Mouse (Mus musculus) common myeloid progenitor, adult 5-6 weeks (primary cell): ENCODE measurements at regions not wholly inside any gene's neighbourhood (a gene's known extent, or its start where the extent isn't known, plus 50 kb on each side); places are given as distances from the start of the nearest gene placed in this dataset.

ENCODE experiments used
- ATAC-seq: replicated peaks from 2 replicates; pipeline ENCODE4 v1.8.0; 2016; ENCODE audit warnings: low read depth, mild to moderate bottlenecking, moderate TSS enrichment, inconsistent platforms; ENCODE audit not compliant: poor library complexity, severe bottlenecking

- no peak for ATAC-seq
Observed at GRCm38 (mm10) chr4:56506067-56506466, 233.8 kb upstream of the Gm26657 start.

GRCm38 (mm10) chr4:56492537-56493221 is 247.2 kb upstream of the Gm26657 start:
- peak; percentile 74 for ATAC-seq

GRCm38 (mm10) chr4:56489361-56489760 is 250.5 kb upstream of the Gm26657 start:
- no peak for ATAC-seq

- no peak for ATAC-seq
Observed at GRCm38 (mm10) chr4:56483708-56484107, 256.2 kb upstream of the Gm26657 start.

- no peak for ATAC-seq
Observed at GRCm38 (mm10) chr4:56456788-56457187, 283.1 kb upstream of the Gm26657 start.

GRCm38 (mm10) chr4:56421575-56421974 is 318.3 kb upstream of the Gm26657 start:
- ATAC-seq, result no peak

DNA sequence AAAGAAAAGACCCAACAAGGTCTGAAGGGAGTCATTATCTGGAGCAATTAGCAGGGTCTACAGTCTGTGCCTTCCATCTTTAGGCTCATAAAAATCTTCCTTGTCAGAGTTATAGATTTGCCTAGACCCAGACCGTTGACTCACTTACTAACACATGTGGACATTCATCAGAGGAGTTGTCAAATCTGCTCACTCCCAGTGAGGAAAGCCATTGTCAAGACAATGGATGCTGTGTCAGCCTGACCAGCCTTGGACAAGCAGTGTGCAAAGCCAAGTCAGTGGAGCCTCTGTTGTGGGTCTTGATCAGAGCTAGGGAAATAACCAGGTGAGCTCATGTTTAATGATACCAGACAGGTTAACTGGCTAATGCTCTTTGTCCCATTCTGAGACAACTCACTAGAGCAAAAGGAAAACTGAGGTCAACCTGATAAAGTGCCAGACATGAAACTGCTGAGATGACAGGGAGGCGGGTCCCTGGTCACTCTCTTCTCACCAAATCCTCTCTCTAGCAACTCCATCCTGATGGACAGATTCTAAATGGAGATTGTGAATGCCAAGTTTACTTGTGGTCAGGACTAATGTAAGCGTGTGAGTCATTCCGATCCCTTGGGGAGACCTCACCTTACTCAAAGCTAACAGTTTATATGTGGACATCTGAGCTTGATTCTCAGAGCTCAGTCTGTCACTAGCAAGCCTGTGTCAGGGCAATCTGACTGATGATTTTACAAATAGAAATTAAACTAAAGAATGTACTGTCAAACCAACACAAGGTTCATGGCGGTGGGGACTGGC is 320.6 kb upstream of the Gm26657 start:
- ATAC-seq, result no peak

GRCm38 (mm10) chr4:56411024-56411636 is 328.7 kb upstream of the Gm26657 start:
- ATAC-seq, result no peak

GRCm38 (mm10) chr4:56393793-56394192 is 346.1 kb upstream of the Gm26657 start:
- ATAC-seq, result no peak

DNA sequence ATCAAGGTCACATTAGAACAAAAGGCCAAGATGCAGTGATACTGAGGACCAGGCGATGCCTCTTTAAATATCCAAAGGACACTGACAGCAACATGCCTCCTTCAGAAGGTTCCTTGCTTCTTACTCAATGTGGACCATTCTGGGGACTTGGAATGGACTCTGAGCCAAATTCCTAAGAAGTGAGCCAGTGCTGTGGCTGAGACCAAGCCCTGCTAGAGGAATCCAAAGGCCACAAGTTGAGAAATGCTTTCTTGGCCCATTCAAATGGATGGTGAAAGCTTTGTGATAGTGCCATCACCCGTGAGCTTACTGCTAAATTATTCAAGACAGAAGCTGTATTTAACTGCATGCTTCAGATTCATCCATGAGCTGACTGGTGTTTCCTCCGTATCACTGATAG is 352.8 kb upstream of the Gm26657 start:
- no peak for ATAC-seq

DNA sequence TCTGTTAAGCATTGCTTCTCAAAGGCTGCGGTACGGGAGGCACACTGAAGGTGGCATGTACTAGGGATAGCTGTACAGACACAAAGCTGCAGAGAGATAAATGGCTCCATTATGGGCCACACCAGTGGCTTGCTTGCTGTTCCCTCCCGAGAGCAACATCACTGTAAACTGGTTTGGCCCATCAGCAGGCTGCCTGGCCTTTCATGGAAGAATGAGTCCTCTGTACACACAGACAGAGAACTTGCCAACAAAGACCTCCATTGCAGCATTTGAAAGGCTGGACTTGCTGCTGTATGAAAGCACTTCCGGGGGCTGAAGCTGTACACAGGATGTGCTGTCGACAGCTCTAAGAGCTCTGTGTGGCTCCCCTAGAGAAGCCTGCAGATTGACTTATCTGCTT is 364.1 kb upstream of the Gm26657 start:
- no peak for ATAC-seq

DNA sequence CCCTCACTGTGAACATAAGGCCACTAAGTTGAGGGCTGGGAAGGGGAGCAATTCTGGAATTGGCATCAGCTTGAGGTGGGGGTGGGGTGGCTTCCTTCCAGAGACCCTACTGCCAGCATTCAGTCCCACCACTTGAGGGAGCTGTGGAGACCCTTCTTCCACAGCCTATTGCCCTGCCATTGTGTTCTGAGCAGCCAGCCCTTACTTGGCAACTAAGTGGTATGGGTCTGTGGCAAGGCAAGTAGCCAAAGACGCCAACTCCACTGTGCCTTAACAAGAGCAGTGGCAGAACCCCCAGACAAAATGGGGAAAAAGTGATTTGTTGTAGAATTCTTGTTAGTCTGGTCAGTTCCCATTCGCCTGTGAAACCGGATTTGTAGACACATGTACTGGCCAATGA is 365.4 kb upstream of the Gm26657 start:
- no peak for ATAC-seq

- ATAC-seq, result no peak
Observed at GRCm38 (mm10) chr4:56373746-56374145, 366.1 kb upstream of the Gm26657 start.

DNA sequence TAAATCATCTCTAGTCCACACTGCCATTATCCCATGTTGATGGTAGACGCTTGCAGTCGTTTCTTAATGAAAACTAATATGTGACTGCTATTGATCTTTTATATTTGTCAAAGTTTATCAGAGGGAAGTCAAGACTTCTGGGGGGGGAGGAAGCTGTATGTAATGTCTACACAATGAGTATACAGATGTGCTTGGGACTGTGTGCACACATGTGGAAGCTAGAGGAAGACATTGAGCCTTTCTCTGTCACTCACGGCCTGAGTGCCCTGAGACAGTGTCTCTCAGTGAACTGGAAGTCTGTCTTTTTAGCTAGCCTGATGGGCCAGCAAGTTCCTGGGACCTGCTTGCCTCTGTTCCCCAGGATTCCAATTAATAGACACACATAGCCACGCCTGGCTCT is 366.7 kb upstream of the Gm26657 start:
- no peak for ATAC-seq

- ATAC-seq, result no peak
Observed at GRCm38 (mm10) chr4:56372711-56373110, 367.2 kb upstream of the Gm26657 start.

DNA sequence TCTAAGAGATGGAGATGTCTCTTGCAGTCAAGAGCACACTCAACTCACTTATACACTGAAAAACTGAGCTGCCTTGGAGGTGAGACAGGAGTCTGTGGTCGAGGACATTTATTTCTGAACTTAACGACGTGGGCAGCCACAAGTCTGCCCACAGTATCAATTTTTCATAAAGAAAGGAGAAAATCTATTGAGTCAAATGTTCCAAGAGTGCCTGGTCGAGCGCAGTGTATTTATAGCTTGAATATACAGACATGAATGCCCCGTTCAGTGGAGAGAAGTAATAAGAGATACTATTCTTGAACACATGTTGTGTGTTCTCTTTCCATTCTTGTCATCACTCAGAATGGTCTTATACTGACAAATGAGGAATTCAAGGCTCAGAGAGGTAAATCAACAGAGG is 375.3 kb upstream of the Gm26657 start:
- no peak for ATAC-seq

GRCm38 (mm10) chr4:56362121-56362520 is 377.7 kb upstream of the Gm26657 start:
- no peak for ATAC-seq

- ATAC-seq, result no peak
Observed at GRCm38 (mm10) chr4:56349216-56349615, 390.7 kb upstream of the Gm26657 start.

GRCm38 (mm10) chr4:56325156-56325555 is 414.7 kb upstream of the Gm26657 start:
- 0 out of 2 replicates have a peak, but pooled peaks have one; percentile 18 for ATAC-seq

GRCm38 (mm10) chr4:56319134-56319533 is 420.7 kb upstream of the Gm26657 start:
- no peak for ATAC-seq

DNA sequence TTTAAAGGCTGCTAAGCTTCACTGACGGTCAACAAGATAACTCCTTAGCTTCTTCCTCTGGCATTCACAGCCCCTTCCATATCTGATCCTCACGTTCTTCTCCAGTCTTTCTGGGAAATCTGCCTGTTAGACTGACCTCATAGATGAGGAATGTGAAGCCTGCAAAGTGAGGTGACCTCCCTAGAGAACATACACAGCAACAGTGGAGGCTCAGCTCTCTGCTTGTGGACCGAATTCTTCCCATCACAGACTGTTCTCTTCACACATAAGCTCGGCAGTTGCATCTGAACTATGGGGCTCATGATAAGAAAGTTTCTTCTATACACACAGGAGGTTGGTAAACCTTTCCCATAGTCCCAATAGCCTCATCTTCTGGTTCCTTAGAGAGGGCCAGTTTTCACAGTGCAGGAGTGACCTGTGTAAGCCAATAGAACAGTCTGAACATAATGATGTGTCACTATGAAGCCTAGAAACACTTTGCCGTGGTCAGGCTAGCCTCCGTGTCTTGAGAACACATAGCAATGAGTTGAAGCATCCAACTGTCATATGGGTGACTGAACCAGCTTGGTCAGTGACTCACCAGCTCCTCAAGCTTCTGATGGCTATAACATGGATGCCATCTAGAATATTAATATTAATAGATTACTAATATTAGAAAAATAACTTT is 434.1 kb upstream of the Gm26657 start:
- no peak for ATAC-seq
